ENCODE assay signal across 14 mouse cellular contexts in genomic region chr3:34640276-34640675, GRCm38 (mm10). TPM values are rescaled to one million over a fixed set of nuclear protein-coding genes. Genes with fewer than 3 reads are reported as not detected.
DNase-seq lines count a peak whose midpoint lies in the region; ATAC-seq and TF ChIP-seq lines count a peak whose summit lies in the region.
"Had no signal": no experiment of that assay in that cellular context is flagged by ENCODE, and none has a peak within 500 bp of the region (broad histone marks: within the 10 kb centered on the region; RNA-seq: fewer than 3 reads in every experiment).

No protein-coding gene starts in this region.

- TF ChIP-seq POLR2A in cerebellum, adult 2 months (IDR thresholded peaks at IDR 0.05; ENCODE audit: borderline replicate concordance, insufficient read depth, low read length) = no peak

- H3K27ac ChIP-seq in heart, embryonic 12.5 days (ENCODE audit: poor library complexity, severe bottlenecking) = no peak overlapping the region
- no peak overlapping the region for H3K27ac ChIP-seq in embryonic facial prominence, embryonic 14.5 days (replicated peaks; ENCODE audit: low read depth, low read length)
- H3K27ac ChIP-seq in hindbrain, embryonic 14.5 days = peak overlapping the region; percentile 40; the same call in 1 of the 2 replicates
- H3K27ac ChIP-seq in midbrain, postnatal 0 days (ENCODE audit: low read depth, low read length) = peak overlapping the region; percentile 18; the same call in 1 of the 2 replicates
- no peak overlapping the region for H3K27ac ChIP-seq in liver, embryonic 11.5 days (ENCODE audit: low read depth, low read length)
- H3K27ac ChIP-seq in cerebellum, adult 2 months (ENCODE audit: insufficient read depth, low read length) = no peak overlapping the region
- H3K27ac ChIP-seq: limb, embryonic 13.5 days had no signal

- H3K9ac ChIP-seq in heart, embryonic 12.5 days = no peak overlapping the region
- H3K9ac ChIP-seq in embryonic facial prominence, embryonic 14.5 days (ENCODE audit: low read depth, low read length) = no peak overlapping the region
- no peak overlapping the region for H3K9ac ChIP-seq in hindbrain, embryonic 14.5 days
- H3K9ac ChIP-seq in midbrain, postnatal 0 days (replicated peaks; ENCODE audit: low read length, poor library complexity, severe bottlenecking) = 0 out of 2 replicates have a peak overlapping the region, but pooled peaks have one; percentile 2
- no peak overlapping the region for H3K9ac ChIP-seq in liver, embryonic 11.5 days (ENCODE audit: low read depth, low read length)
- H3K9ac ChIP-seq: limb, embryonic 13.5 days; liver, postnatal 0 days had no signal

- peak overlapping the region; percentile 49 for H3K4me2 ChIP-seq in heart, embryonic 12.5 days
- no peak overlapping the region for H3K4me2 ChIP-seq in embryonic facial prominence, embryonic 14.5 days (ENCODE audit: low read depth, low read length)
- peak overlapping the region; percentile 47 for H3K4me2 ChIP-seq in hindbrain, embryonic 14.5 days (replicated peaks)
- H3K4me2 ChIP-seq in midbrain, postnatal 0 days (ENCODE audit: low read depth, low read length, poor library complexity, severe bottlenecking) = peak overlapping the region; percentile 50
- H3K4me2 ChIP-seq in liver, embryonic 11.5 days = no peak overlapping the region

- H3K36me3 ChIP-seq in heart, embryonic 12.5 days = no peaks in the 10 kb centered on the region
- H3K36me3 ChIP-seq in embryonic facial prominence, embryonic 14.5 days (ENCODE audit: control insufficient read depth, insufficient read depth, low read length) = no peaks in the 10 kb centered on the region
- H3K36me3 ChIP-seq in hindbrain, embryonic 14.5 days (replicated peaks; ENCODE audit: control insufficient read depth, insufficient read depth) = no peaks in the 10 kb centered on the region
- no peaks in the 10 kb centered on the region for H3K36me3 ChIP-seq in midbrain, postnatal 0 days (ENCODE audit: insufficient read depth, low read length)
- H3K36me3 ChIP-seq in liver, embryonic 11.5 days (ENCODE audit: control insufficient read depth, insufficient read depth, low read length) = no peaks in the 10 kb centered on the region
- H3K36me3 ChIP-seq: limb, embryonic 13.5 days had no signal

- peak overlapping the region; percentile 13; the same call in 1 of the 2 replicates for H3K4me3 ChIP-seq in heart, embryonic 12.5 days
- 0 out of 2 replicates have a peak overlapping the region, but pooled peaks have one; percentile 10 for H3K4me3 ChIP-seq in embryonic facial prominence, embryonic 14.5 days (ENCODE audit: low read depth, low read length)
- peak overlapping the region; percentile 17 for H3K4me3 ChIP-seq in hindbrain, embryonic 14.5 days (replicated peaks; ENCODE audit: low read length)
- peak overlapping the region; percentile 28; the same call in 1 of the 2 replicates for H3K4me3 ChIP-seq in midbrain, postnatal 0 days (ENCODE audit: low read depth, low read length)
- no peak overlapping the region for H3K4me3 ChIP-seq in liver, embryonic 11.5 days (ENCODE audit: low read depth, low read length)
- H3K4me3 ChIP-seq in cerebellum, adult 2 months (replicated peaks; ENCODE audit: insufficient read depth, low read depth, low read length) = no peak overlapping the region
- H3K4me3 ChIP-seq: limb, embryonic 13.5 days had no signal

- intact Hi-C loops in heart, postnatal 36 days (cut with DNase I) = loop anchor here (5.0 kb wide), 1 partner anchor 683 kb away; no protein-coding TSS in a partner anchor
- intact Hi-C loops in gastrocnemius, postnatal 36 days (cut with DNase I) = no loop called here

- H3K27me3 ChIP-seq in heart, embryonic 12.5 days (replicated peaks) = peaks cover 76% of the 10 kb centered on the region
- peaks cover 75% of the 10 kb centered on the region for H3K27me3 ChIP-seq in embryonic facial prominence, embryonic 14.5 days (replicated peaks; ENCODE audit: control insufficient read depth, insufficient read depth, low read length)
- peaks cover 51% of the 10 kb centered on the region for H3K27me3 ChIP-seq in hindbrain, embryonic 14.5 days (ENCODE audit: control insufficient read depth, insufficient read depth, low read length)
- H3K27me3 ChIP-seq in midbrain, postnatal 0 days (ENCODE audit: insufficient read depth, low read length) = peaks cover 9% of the 10 kb centered on the region; the same call in 1 of the 2 replicates
- H3K27me3 ChIP-seq in liver, embryonic 11.5 days (replicated peaks; ENCODE audit: control insufficient read depth, insufficient read depth, low read length) = peaks cover 84% of the 10 kb centered on the region
- peaks cover 1% of the 10 kb centered on the region; the same call in 1 of the 2 replicates for H3K27me3 ChIP-seq in cerebellum, adult 2 months (ENCODE audit: control insufficient read depth, insufficient read depth, low read length)

- no peak for ATAC-seq in heart, embryonic 12.5 days (ENCODE audit: insufficient number of reproducible peaks, low FRiP score)
- no peak for ATAC-seq in embryonic facial prominence, embryonic 14.5 days (ENCODE audit: low read depth)
- no peak for ATAC-seq in hindbrain, embryonic 14.5 days (ENCODE audit: low FRiP score)
- ATAC-seq in midbrain, postnatal 0 days (ENCODE audit: low FRiP score) = no peak
- ATAC-seq in liver, embryonic 11.5 days (replicated peaks; ENCODE audit: low FRiP score) = no peak
- ATAC-seq: liver, postnatal 0 days had no signal

- TF ChIP-seq CTCF in midbrain, postnatal 0 days (IDR thresholded peaks at IDR 0.05) = no peak
- TF ChIP-seq CTCF in cerebellum, adult 2 months (IDR thresholded peaks at IDR 0.05; ENCODE audit: borderline replicate concordance, insufficient read depth, low read depth, low read length) = no peak

- whole genome bisulfite sequencing in heart, embryonic 12.5 days = 9% methylated on average over 8 of the region's 8 CpGs
- WGBS in embryonic facial prominence, embryonic 14.5 days = 8% methylated on average over 8 of the region's 8 CpGs
- 14% methylated on average over 8 of the region's 8 CpGs for WGBS in hindbrain, embryonic 14.5 days
- WGBS in midbrain, postnatal 0 days = 14% methylated on average over 8 of the region's 8 CpGs
- WGBS in liver, embryonic 11.5 days = 11% methylated on average over 8 of the region's 8 CpGs
- WGBS in cerebellum, adult 2 months = 57% methylated on average over 8 of the region's 8 CpGs

- DNase-seq in heart, postnatal 36 days = no peak
- no peak for DNase-seq in embryonic facial prominence, embryonic 14.5 days (ENCODE audit: low spot score)
- DNase-seq in hindbrain, embryonic 14.5 days (ENCODE audit: low spot score) = no peak
- DNase-seq in midbrain, postnatal 0 days (ENCODE audit: low spot score) = no peak
- DNase-seq in liver, embryonic 11.5 days (ENCODE audit: low spot score) = no peak
- DNase-seq in gastrocnemius, postnatal 36 days = no peak
- DNase-seq in cerebellum, adult 2 months = no peak
- DNase-seq: kidney, adult 11 months had no signal

- no peaks in the 10 kb centered on the region for H3K9me3 ChIP-seq in heart, embryonic 12.5 days (replicated peaks)
- H3K9me3 ChIP-seq in embryonic facial prominence, embryonic 14.5 days (ENCODE audit: control insufficient read depth, low read length) = no peaks in the 10 kb centered on the region
- no peaks in the 10 kb centered on the region for H3K9me3 ChIP-seq in hindbrain, embryonic 14.5 days (ENCODE audit: control insufficient read depth, low read length)
- H3K9me3 ChIP-seq in midbrain, postnatal 0 days (ENCODE audit: low read length) = no peaks in the 10 kb centered on the region
- H3K9me3 ChIP-seq in liver, embryonic 11.5 days (ENCODE audit: control insufficient read depth, low read length) = no peaks in the 10 kb centered on the region
- H3K9me3 ChIP-seq: limb, embryonic 13.5 days had no signal

- peaks cover 14% of the 10 kb centered on the region for H3K4me1 ChIP-seq in heart, embryonic 12.5 days (replicated peaks)
- H3K4me1 ChIP-seq in embryonic facial prominence, embryonic 14.5 days (ENCODE audit: control insufficient read depth, insufficient read depth, low read length) = peaks cover 7% of the 10 kb centered on the region
- H3K4me1 ChIP-seq in hindbrain, embryonic 14.5 days (replicated peaks; ENCODE audit: control insufficient read depth, insufficient read depth, low read length) = peaks cover 10% of the 10 kb centered on the region; the same call in 1 of the 2 replicates
- no peaks in the 10 kb centered on the region for H3K4me1 ChIP-seq in midbrain, postnatal 0 days (ENCODE audit: insufficient read depth, low read length)
- no peaks in the 10 kb centered on the region; the same call in 1 of the 2 replicates for H3K4me1 ChIP-seq in liver, embryonic 11.5 days (replicated peaks; ENCODE audit: control insufficient read depth, insufficient read depth, low read length)
- H3K4me1 ChIP-seq in cerebellum, adult 2 months (ENCODE audit: control insufficient read depth, insufficient read depth, low read length) = 0 out of 2 replicates have a peak, but pooled peaks cover 4% of the 10 kb centered on the region

RNA-seq across cellular contexts. Expression of gene Sox2, which starts 9.9 kb away (rescaled TPM):
- 0.34 and 0.68 TPM in 2 replicates for polyA plus RNA-seq in heart, embryonic 12.5 days (2016; fragmentation: Nextera tagmentation; extraction: Ambion mirVana)
- total RNA-seq in heart, postnatal 36 days (2021) = under 1 TPM in 1 of 2 experiments, not detected in 1; 0.16 TPM
- 4.3 and 5.1 TPM in 2 replicates for polyA plus RNA-seq in embryonic facial prominence, embryonic 14.5 days (2014; fragmentation: Nextera tagmentation; extraction: Ambion mirVana)
- polyA plus RNA-seq in hindbrain, embryonic 14.5 days (2014; fragmentation: Nextera tagmentation; extraction: Ambion mirVana) = 18.0 and 19.8 TPM in 2 replicates
- total RNA-seq in midbrain, postnatal 0 days (2014; rRNA removed) = 77.8 and 79.1 TPM in 2 replicates
- 21.6 and 29.7 TPM in 2 replicates for polyA plus RNA-seq in midbrain, postnatal 0 days (2015; fragmentation: Nextera tagmentation; extraction: Ambion mirVana)
- polyA plus RNA-seq in liver, embryonic 11.5 days (2014; fragmentation: Nextera tagmentation; extraction: Ambion mirVana) = 0.48 and 0.55 TPM in 2 replicates
- not detected for total RNA-seq in gastrocnemius, postnatal 36 days (2021)
- 24.5 and 26.5 TPM in 2 replicates for polyA plus RNA-seq in cerebellum, adult 2 months (2012; rRNA removed)
- total RNA-seq: granulocyte monocyte progenitor cell, adult 5-6 weeks; megakaryocyte progenitor cell, adult 5-6 weeks; neutrophil, adult 5-6 weeks had no signal
- polyA plus RNA-seq: liver, postnatal 0 days had no signal

Comparison
In these comparisons a context has a peak if more than half of its experiments do, and no peak if none do; other contexts are left out.
1. H3K27ac ChIP-seq: peak in hindbrain, embryonic 14.5 days (single experiment) and midbrain, postnatal 0 days (single experiment); none in heart, embryonic 12.5 days (single experiment), embryonic facial prominence, embryonic 14.5 days (single experiment), liver, embryonic 11.5 days (single experiment) and cerebellum, adult 2 months (single experiment).
2. H3K4me2 ChIP-seq: peak in heart, embryonic 12.5 days (single experiment), hindbrain, embryonic 14.5 days (single experiment) and midbrain, postnatal 0 days (single experiment); none in embryonic facial prominence, embryonic 14.5 days (single experiment) and liver, embryonic 11.5 days (single experiment).
3. H3K4me3 ChIP-seq: peak in heart, embryonic 12.5 days (single experiment), embryonic facial prominence, embryonic 14.5 days (single experiment), hindbrain, embryonic 14.5 days (single experiment) and midbrain, postnatal 0 days (single experiment); none in liver, embryonic 11.5 days (single experiment) and cerebellum, adult 2 months (single experiment).